Mouse (Mus musculus) effector memory CD4-positive, alpha-beta T cell, adult 5 months (primary cell): ENCODE results near the gene Gm21093. TPM values are rescaled to one million over a fixed set of nuclear protein-coding genes. Genes with fewer than 3 reads are reported as not detected.

ENCODE experiments used
- polyA plus RNA-seq: library from polyadenylated mRNA; unstranded; fragments of 100-300 nt; shearing (Covaris generic); gene quantifications from one replicate; pipeline ENCODE4 v1.2.1, GENCODE M21; 2017

The Gm21093 gene
- not detected for polyA plus RNA-seq

DNA sequence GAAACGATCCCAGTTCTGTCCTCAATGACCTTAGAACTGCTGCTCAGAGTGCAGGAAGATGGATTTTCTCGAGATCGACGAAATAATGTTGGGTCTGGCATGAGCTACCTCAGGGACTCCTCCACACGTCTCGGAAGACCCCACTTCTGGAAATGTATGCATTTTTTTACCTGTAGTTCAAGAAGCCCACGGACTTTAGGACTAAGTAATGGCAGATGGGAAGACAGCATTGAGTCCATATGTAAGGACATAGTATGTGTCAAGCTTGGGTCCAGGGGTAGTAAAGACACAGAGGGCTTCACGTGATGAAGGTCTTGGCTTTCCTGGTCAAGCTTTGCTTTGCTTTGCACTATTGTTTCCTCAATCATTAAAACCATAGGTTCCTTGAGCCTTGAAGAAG, at the start of gene Gm21093:
Gene Gm21093 (minus strand): TSS at position 101 of the 400 bp plus-strand sequence.

Other genes starting within 250 kb of the Gm21093 start
- not detected for gene Gm21541, start 131.1 kb downstream of the Gm21093 start, polyA plus RNA-seq
- gene Gm20878, start 93.2 kb downstream of the Gm21093 start, polyA plus RNA-seq = 0.92 TPM
- not detected for gene Fam205a4, start 68.7 kb downstream of the Gm21093 start, polyA plus RNA-seq
- gene Gm3893, start 56.5 kb upstream of the Gm21093 start, polyA plus RNA-seq = not detected
- gene Gm13304, start 80.1 kb upstream of the Gm21093 start, polyA plus RNA-seq = not detected
- not detected for gene Gm13306, start 118.7 kb upstream of the Gm21093 start, polyA plus RNA-seq
- gene Gm13305, start 133.9 kb upstream of the Gm21093 start, polyA plus RNA-seq = not detected
- gene Gm10600, start 205.9 kb upstream of the Gm21093 start, polyA plus RNA-seq = not detected
- not detected for gene Ccl21b, start 221.0 kb upstream of the Gm21093 start, polyA plus RNA-seq